Mouse (Mus musculus) hindbrain, embryonic 15.5 days (tissue): ENCODE results near the gene Zbtb38. TPM values are rescaled to one million over a fixed set of nuclear protein-coding genes. Genes with fewer than 3 reads are reported as not detected.
A peak's percentile ranks its signal among the peaks of the same experiment; 100 is the strongest.

Experiments used
- ATAC-seq: fragments of 200-750 bp; cut with Nextera tagmentation; 2 replicates; pipeline ENCODE4 v1.8.0; 2017; ENCODE audit warnings: low read depth, moderate number of reproducible peaks, moderate TSS enrichment; ENCODE audit not compliant: low FRiP score
- H3K27ac ChIP-seq: fragments of 300-500 bp; sonication (generic); replicated peaks from 2 replicates; pipeline ENCODE4 v1.5.1; 2015; ENCODE audit warnings: mild to moderate bottlenecking, inconsistent platforms
- H3K27me3 ChIP-seq: fragments of 300-500 bp; sonication (generic); 2 replicates; pipeline ENCODE4 v1.6.1; 2015; ENCODE audit warnings: control low read depth, inconsistent platforms
- H3K36me3 ChIP-seq: fragments of 300-500 bp; sonication (generic); 2 replicates; pipeline ENCODE4 v1.6.1; 2015; ENCODE audit warnings: control low read depth, inconsistent platforms
- H3K4me1 ChIP-seq: fragments of 300-500 bp; sonication (generic); replicated peaks from 2 replicates; pipeline ENCODE4 v1.6.1; 2015; ENCODE audit warnings: control low read depth, inconsistent platforms
- H3K4me2 ChIP-seq: fragments of 300-500 bp; sonication (generic); 2 replicates; pipeline ENCODE4 v1.6.1; 2015; ENCODE audit warnings: moderate library complexity, mild to moderate bottlenecking, inconsistent platforms
- H3K4me3 ChIP-seq: fragments of 300-500 bp; sonication (generic); 2 replicates; pipeline ENCODE4 v1.5.1; 2015; ENCODE audit warnings: mild to moderate bottlenecking, inconsistent platforms
- H3K9ac ChIP-seq: fragments of 300-500 bp; sonication (generic); 2 replicates; pipeline ENCODE4 v1.6.1; 2015; ENCODE audit warnings: inconsistent platforms
- H3K9me3 ChIP-seq: fragments of 300-500 bp; sonication (generic); 2 replicates; pipeline ENCODE4 v1.6.1; 2016; ENCODE audit warnings: control low read depth, inconsistent platforms
- WGBS: fragments of 180-500 bp; shearing (Covaris S2); methylation state at CpG from one replicate; pipeline ENCODE4 v1.1.7; 2015; 5-methylcytosine and 5-hydroxymethylcytosine counted together
- polyA plus RNA-seq: library from polyadenylated mRNA; unstranded; fragments of >200 nt; fragmentation: Nextera tagmentation; extraction: Ambion mirVana; gene quantifications from 2 replicates; pipeline ENCODE4 v1.2.1, GENCODE M21; 2015

The Zbtb38 gene
- polyA plus RNA-seq, 1 experiment from 2014 or later = 46.1 TPM

DNA sequence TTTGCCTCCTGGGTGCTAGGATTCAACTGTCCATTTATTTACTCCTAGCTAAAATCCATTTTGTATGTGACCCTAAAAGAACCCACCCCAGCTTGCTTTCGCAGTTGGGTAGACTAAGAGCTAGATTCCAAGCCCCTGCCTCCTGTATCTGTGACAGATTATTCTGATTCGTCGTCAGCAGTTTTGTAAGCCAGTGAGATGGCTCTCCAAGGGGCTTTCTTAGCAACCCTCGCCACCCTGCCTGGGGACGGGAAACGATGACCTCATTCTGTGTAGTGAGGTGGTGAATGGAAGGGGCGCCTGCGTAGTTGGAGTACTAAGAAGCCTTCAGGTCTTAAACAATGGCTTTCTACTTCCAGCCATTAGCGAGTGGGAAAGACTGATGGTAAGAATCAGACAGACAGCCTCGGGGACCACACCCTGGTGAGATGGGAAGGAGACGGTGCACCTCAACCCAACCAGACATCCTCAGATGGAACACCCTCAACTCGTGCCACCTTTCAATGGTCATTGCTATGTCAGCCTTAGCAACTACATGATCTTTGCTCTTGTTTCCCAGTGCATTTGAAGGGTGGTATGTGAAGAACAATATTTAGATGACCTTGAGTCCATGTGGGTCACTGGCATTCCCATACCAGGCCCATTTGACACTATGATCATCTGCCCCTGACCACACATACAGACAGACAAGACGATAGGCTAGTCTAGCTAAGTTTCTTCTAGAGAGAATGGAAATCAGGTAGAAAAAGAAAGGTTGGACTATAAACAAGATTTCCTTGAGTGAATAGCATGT, 13.9 kb downstream of the Zbtb38 start:
- no peak overlapping the region for H3K9ac ChIP-seq
- H3K9me3 ChIP-seq = no peaks in the 10 kb centered on the region
- H3K4me2 ChIP-seq = no peak overlapping the region
- H3K36me3 ChIP-seq = no peaks in the 10 kb centered on the region
- H3K27me3 ChIP-seq = no peaks in the 10 kb centered on the region
- WGBS = 86% methylated on average over 13 of the region's 13 CpGs
- H3K4me3 ChIP-seq = no peak overlapping the region
- no peak overlapping the region for H3K27ac ChIP-seq
- peaks cover 17% of the 10 kb centered on the region for H3K4me1 ChIP-seq
- ATAC-seq = no peak

GRCm38 (mm10) chr9:96735946-96736345, 16.7 kb downstream of the Zbtb38 start:
- no peak for ATAC-seq
- no peak overlapping the region for H3K4me2 ChIP-seq
- H3K36me3 ChIP-seq = no peaks in the 10 kb centered on the region
- no peaks in the 10 kb centered on the region for H3K9me3 ChIP-seq
- H3K27ac ChIP-seq = peak overlapping the region; percentile 39
- peaks cover 18% of the 10 kb centered on the region for H3K4me1 ChIP-seq
- no peaks in the 10 kb centered on the region for H3K27me3 ChIP-seq
- H3K4me3 ChIP-seq = no peak overlapping the region
- WGBS = 48% methylated on average over 4 of the region's 4 CpGs
- no peak overlapping the region for H3K9ac ChIP-seq

DNA sequence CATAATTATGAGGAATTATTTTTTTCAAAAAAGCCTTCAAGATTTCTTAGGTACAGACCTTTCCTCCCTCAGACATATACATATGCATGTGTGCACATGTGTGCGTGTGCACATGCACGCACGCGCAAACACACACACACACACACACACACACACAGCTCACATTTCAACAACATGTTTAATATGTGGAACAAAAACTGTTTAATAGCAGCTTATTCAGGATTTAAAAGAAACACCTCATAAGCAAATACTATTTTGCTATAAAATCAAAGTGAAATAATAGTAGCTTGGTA, 19.3 kb downstream of the Zbtb38 start:
- H3K36me3 ChIP-seq = no peaks in the 10 kb centered on the region
- H3K9ac ChIP-seq = peak overlapping the region; percentile 69
- 75% methylated on average over 4 of the region's 4 CpGs for WGBS
- no peak; the same call in 1 of the 2 replicates for ATAC-seq
- no peaks in the 10 kb centered on the region for H3K27me3 ChIP-seq
- H3K27ac ChIP-seq = peak overlapping the region; percentile 91
- H3K4me2 ChIP-seq = peak overlapping the region; percentile 59
- H3K9me3 ChIP-seq = no peaks in the 10 kb centered on the region
- peaks cover 30% of the 10 kb centered on the region for H3K4me1 ChIP-seq
- peak overlapping the region; percentile 44 for H3K4me3 ChIP-seq

DNA sequence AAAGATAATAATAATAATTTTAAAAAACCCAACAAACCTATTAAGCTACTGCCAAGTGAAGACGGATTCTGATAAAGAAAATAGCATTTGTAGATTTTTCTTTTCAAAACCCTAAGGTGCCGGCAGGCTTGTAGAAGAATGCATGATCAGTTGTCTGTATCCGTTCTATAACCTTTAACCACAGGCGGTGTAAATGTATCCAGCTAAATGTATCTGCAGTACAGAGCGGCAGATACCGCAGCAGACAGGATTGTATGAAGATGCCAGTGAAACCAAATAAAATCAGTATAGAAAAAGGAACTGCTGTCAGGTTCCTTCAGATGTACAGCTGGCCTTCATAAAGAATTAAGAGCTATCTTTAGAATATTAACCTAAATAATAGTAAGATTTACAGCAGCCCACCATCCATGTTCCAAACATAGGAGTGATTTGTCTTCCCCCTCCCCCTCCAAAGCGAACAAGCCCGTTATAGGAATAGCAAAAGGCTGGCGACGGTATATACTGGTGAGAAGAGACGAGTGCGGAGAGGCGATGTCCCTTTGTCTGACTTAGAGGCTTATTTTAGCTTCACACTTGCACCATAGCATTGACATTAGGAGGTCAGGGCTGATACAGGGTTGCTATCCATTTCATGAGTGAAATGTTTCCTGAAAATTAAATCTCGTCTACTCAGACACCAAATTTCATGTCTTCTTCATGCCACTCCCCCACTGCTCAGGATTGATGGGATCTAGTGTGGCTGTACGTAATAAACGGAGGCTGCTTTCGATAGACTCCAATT, 19.8 kb downstream of the Zbtb38 start:
- Histone ChIP-seq H3K9ac (peak overlapping the region; percentile 69), H3K27me3 (no peaks in the 10 kb centered on the region), H3K36me3 (no peaks in the 10 kb centered on the region), H3K4me3 (peak overlapping the region; percentile 44), H3K9me3 (no peaks in the 10 kb centered on the region), H3K4me2 (peak overlapping the region; percentile 59), H3K4me1 (peaks cover 35% of the 10 kb centered on the region), H3K27ac (peak overlapping the region; percentile 91)
- peak; percentile 39; the same call in 1 of the 2 replicates for ATAC-seq
- WGBS = 42% methylated on average over 17 of the region's 17 CpGs

DNA sequence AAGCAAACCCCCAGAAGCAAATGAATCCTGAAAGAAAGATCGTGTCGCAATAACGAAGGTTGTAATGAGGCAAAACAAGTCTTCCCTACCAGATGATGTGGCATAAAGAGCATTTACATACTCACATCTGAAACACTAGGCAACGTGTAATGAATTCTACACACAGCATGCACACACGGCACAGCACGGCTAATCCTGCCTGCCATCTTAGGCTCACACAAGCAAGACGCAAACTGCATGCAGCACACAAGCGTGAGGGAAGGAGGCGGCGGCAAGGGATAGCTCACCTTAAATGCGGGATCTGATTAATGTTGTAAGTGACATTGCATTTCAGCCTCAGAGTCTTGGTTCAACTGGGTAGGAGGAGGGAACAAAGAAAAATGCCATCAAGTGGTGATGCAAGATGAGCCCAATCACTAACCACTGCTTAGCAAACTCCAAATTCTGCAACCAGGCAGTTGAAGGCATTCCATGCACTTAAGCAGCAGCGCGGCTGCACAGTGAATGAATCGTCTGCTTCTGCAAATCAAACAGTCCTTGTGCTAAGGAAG, 20.6 kb downstream of the Zbtb38 start:
- peaks cover 43% of the 10 kb centered on the region for H3K4me1 ChIP-seq
- no peaks in the 10 kb centered on the region for H3K36me3 ChIP-seq
- H3K9ac ChIP-seq = peak overlapping the region; percentile 69
- peak; percentile 82 for ATAC-seq
- no peaks in the 10 kb centered on the region for H3K27me3 ChIP-seq
- H3K4me3 ChIP-seq = peak overlapping the region; percentile 44
- H3K4me2 ChIP-seq = peak overlapping the region; percentile 59
- peak overlapping the region; percentile 91 for H3K27ac ChIP-seq
- H3K9me3 ChIP-seq = no peaks in the 10 kb centered on the region
- 29% methylated on average over 14 of the region's 14 CpGs for WGBS

DNA sequence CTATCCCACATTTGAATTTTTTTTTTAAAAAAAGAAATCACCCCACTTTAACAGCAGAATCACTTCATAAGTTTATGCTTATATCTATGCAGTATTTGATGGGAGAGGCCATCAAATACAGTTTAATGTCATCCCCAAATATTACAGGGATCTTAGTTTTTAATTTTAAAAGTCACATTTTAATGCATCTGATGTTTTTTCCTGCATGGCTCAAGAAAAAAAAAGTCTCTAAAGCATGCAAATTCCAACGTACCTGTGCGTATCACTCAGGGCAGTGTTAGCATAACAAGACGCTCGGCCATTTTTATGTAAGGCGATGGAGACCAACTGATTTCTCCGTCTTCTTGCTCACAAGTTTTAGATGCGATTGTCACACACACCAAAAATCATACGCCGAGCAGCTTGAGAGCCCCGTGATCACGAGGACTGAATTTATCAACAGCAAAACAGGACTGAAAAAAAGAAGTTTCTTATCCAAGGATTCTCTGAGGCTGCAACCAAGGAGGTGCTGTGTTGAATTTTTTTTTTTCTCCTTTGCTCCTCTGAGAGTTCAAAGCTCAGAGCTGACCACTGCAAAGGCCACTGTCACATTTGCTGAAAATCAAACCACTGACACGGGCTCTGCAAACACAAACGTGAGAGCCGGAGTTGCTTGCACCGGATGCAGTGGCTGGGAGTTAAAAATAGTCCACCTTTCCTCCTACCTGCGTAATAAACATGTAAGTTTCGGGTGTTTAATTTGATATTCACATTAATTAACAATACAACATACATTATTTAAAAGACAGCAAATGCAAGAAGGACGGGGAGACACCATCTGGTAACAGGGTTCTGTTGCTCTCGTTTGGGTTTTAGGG, 21.4 kb downstream of the Zbtb38 start:
- Histone ChIP-seq H3K9me3 (no peaks in the 10 kb centered on the region), H3K4me2 (peak overlapping the region; percentile 59), H3K4me1 (peaks cover 51% of the 10 kb centered on the region), H3K27ac (peak overlapping the region; percentile 91), H3K9ac (peak overlapping the region; percentile 69), H3K27me3 (no peaks in the 10 kb centered on the region), H3K36me3 (no peaks in the 10 kb centered on the region), H3K4me3 (peak overlapping the region; percentile 44)
- ATAC-seq = no peak
- 53% methylated on average over 19 of the region's 19 CpGs for WGBS

DNA sequence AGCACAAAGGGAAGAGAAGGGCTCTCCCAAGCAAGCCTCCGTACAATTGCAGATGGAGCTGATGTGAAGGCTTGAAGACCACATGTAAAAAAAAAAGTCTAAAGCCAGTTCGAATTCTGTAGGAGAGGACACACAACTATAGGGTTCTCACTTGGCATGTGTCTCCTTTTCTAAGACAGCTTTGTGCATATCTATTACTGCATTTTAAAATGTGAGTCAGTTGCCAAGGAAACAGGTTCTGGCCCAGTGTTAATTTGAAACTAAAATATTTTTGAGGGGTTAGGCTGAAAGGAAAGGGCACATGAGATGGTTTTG, 22.4 kb downstream of the Zbtb38 start:
- no peak for ATAC-seq
- Histone ChIP-seq H3K9ac (peak overlapping the region; percentile 44), H3K36me3 (no peaks in the 10 kb centered on the region), H3K9me3 (no peaks in the 10 kb centered on the region), H3K4me1 (peaks cover 55% of the 10 kb centered on the region), H3K27me3 (no peaks in the 10 kb centered on the region), H3K27ac (peak overlapping the region; percentile 91), H3K4me3 (peak overlapping the region; percentile 44), H3K4me2 (peak overlapping the region; percentile 59)
- WGBS = 68% methylated on average over 2 of the region's 2 CpGs

- ATAC-seq = no peak
- Histone ChIP-seq H3K9me3 (no peaks in the 10 kb centered on the region), H3K4me3 (peak overlapping the region; percentile 44), H3K4me2 (peak overlapping the region; percentile 59), H3K36me3 (no peaks in the 10 kb centered on the region), H3K27ac (peak overlapping the region; percentile 91), H3K27me3 (no peaks in the 10 kb centered on the region), H3K9ac (peak overlapping the region; percentile 44), H3K4me1 (peaks cover 58% of the 10 kb centered on the region)
- WGBS = 55% methylated on average over 10 of the region's 10 CpGs
Measured at GRCm38 (mm10) chr9:96729537-96730310, 22.9 kb downstream of the Zbtb38 start.

- Histone ChIP-seq H3K4me1 (peaks cover 54% of the 10 kb centered on the region), H3K27me3 (no peaks in the 10 kb centered on the region), H3K9me3 (no peaks in the 10 kb centered on the region), H3K36me3 (no peaks in the 10 kb centered on the region), H3K9ac (peak overlapping the region; percentile 44), H3K4me2 (peak overlapping the region; percentile 59), H3K27ac (peak overlapping the region; percentile 91), H3K4me3 (peak overlapping the region; percentile 44)
- WGBS = 55% methylated on average over 16 of the region's 16 CpGs
- ATAC-seq = no peak
Measured at GRCm38 (mm10) chr9:96728338-96729162, 24.1 kb downstream of the Zbtb38 start.

GRCm38 (mm10) chr9:96727688-96728087, 24.9 kb downstream of the Zbtb38 start:
- Histone ChIP-seq H3K4me3 (no peak overlapping the region), H3K36me3 (no peaks in the 10 kb centered on the region), H3K27me3 (no peaks in the 10 kb centered on the region), H3K4me1 (peaks cover 54% of the 10 kb centered on the region), H3K9me3 (no peaks in the 10 kb centered on the region), H3K27ac (peak overlapping the region; percentile 91), H3K4me2 (peak overlapping the region; percentile 59), H3K9ac (no peak overlapping the region)
- no peak for ATAC-seq
- WGBS = 86% methylated on average over 6 of the region's 6 CpGs
